Comparison of ENCODE assay signal across 8 mouse cellular contexts in the genomic region with DNA sequence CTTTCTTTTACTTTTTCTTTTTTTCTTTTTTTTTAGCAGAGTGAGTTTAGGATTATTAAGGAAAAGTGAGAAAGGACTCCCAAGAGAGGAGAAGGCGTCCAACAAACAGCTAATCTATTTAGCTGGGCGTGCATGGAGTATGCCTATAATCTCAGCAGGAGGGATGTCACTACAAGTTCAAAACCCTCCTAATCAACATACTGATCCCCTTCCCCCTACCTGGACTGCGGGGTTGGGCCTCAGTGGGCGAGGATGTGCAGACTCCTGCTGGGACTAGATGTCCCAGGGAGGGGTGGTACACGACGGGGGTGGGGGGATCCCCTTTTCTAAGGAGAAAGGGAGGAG. TPM values are rescaled to one million over a fixed set of nuclear protein-coding genes. Genes with fewer than 3 reads are reported as not detected.
DNase-seq lines count a peak whose midpoint lies in the region; ATAC-seq and TF ChIP-seq lines count a peak whose summit lies in the region.

No protein-coding gene starts in this region.

- H3K9ac ChIP-seq in intestine, postnatal 0 days (ENCODE audit: low read depth, low read length): no peak overlapping the region

- H3K4me1 ChIP-seq in lung, adult 2 months (ENCODE audit: control insufficient read depth, insufficient read depth, low read length): peaks cover 3% of the 10 kb centered on the region; the same call in 1 of the 2 replicates
- peaks cover 8% of the 10 kb centered on the region for H3K4me1 ChIP-seq in brown adipose tissue, adult 24 weeks (ENCODE audit: control insufficient read depth, insufficient read depth, insufficient read length, low read length)
- no peaks in the 10 kb centered on the region for H3K4me1 ChIP-seq in intestine, postnatal 0 days (replicated peaks; ENCODE audit: control insufficient read depth, insufficient read depth, low read length)

- WGBS in lung, adult 2 months: 2% methylated on average over 6 of the region's 6 CpGs
- WGBS in intestine, postnatal 0 days: 5% methylated on average over 6 of the region's 6 CpGs

- no peaks in the 10 kb centered on the region for H3K36me3 ChIP-seq in intestine, postnatal 0 days (ENCODE audit: control insufficient read depth, insufficient read depth)

- no peak for TF ChIP-seq CTCF in lung, adult 2 months (IDR thresholded peaks at IDR 0.05; ENCODE audit: insufficient read depth, low read length)
- TF ChIP-seq CTCF in intestine, postnatal 0 days (IDR thresholded peaks at IDR 0.05; ENCODE audit: low read depth): no peak

- H3K4me2 ChIP-seq in intestine, postnatal 0 days (replicated peaks; ENCODE audit: low read depth): peak overlapping the region; percentile 57

- H3K27me3 ChIP-seq in intestine, postnatal 0 days (replicated peaks; ENCODE audit: control insufficient read depth, insufficient read depth, low read length): no peaks in the 10 kb centered on the region

- intact Hi-C loops in gastrocnemius, postnatal 36 days (cut with DNase I): no loop called here

- H3K27ac ChIP-seq in brown adipose tissue, adult 24 weeks (replicated peaks; ENCODE audit: low read depth, low read length): no peak overlapping the region
- H3K27ac ChIP-seq in intestine, postnatal 0 days (ENCODE audit: low read depth, low read length): peak overlapping the region; percentile 35; the same call in 1 of the 2 replicates

- no peak for ATAC-seq in intestine, postnatal 0 days

- no peak for TF ChIP-seq POLR2A in lung, adult 2 months (IDR thresholded peaks at IDR 0.05; ENCODE audit: borderline replicate concordance, extremely low read depth, low read depth, low read length)

- H3K9me3 ChIP-seq in intestine, postnatal 0 days (ENCODE audit: control insufficient read depth): no peaks in the 10 kb centered on the region

- peak overlapping the region; percentile 61 for H3K4me3 ChIP-seq in lung, adult 2 months (replicated peaks; ENCODE audit: extremely low read depth, low read depth, low read length)
- H3K4me3 ChIP-seq in brown adipose tissue, adult 24 weeks (ENCODE audit: insufficient read depth, low read depth, low read length): peak overlapping the region; percentile 60
- H3K4me3 ChIP-seq in intestine, postnatal 0 days (ENCODE audit: low read depth, low read length): peak overlapping the region; percentile 46

- no peak for DNase-seq in lung, adult 2 months
- DNase-seq in lung, adult 18-20 months: no peak
- peak; percentile 73 for DNase-seq in retina, postnatal 1 day
- no peak for DNase-seq in gastrocnemius, postnatal 36 days
- no peak for DNase-seq in adrenal gland, postnatal 25 days
- no peak for DNase-seq in left cerebral cortex, adult 11 months (ENCODE audit: low spot score)

RNA-seq across cellular contexts. Expression of a gene that starts 0.3 kb away (rescaled TPM):
- 5.3 TPM in 2 replicates for polyA plus RNA-seq in lung, adult 2 months (2012; rRNA removed)
- polyA plus RNA-seq in brown adipose tissue, adult 24 weeks (2012; ENCODE audit: insufficient read depth, insufficient read length, missing spikeins): 14.6 and 26.0 TPM in 2 replicates
- polyA plus RNA-seq in intestine, postnatal 0 days (2015; fragmentation: Nextera tagmentation; extraction: Ambion mirVana): 5.0 and 5.3 TPM in 2 replicates
- total RNA-seq in gastrocnemius, postnatal 36 days (2021): under 1 TPM; 0.61 to 0.91 TPM
- 2.3 and 3.6 TPM in 2 replicates for total RNA-seq in adrenal gland, postnatal 25 days (2021)

RNA-seq across cellular contexts. Expression of a gene that starts 0.8 kb away (rescaled TPM):
- polyA plus RNA-seq in lung, adult 2 months (2012; rRNA removed): 7.8 and 11.6 TPM in 2 replicates
- polyA plus RNA-seq in brown adipose tissue, adult 24 weeks (2012; ENCODE audit: insufficient read depth, insufficient read length, missing spikeins): 1.4 and 1.5 TPM in 2 replicates
- polyA plus RNA-seq in intestine, postnatal 0 days (2015; fragmentation: Nextera tagmentation; extraction: Ambion mirVana): 0.38 and 0.56 TPM in 2 replicates
- 10 to 100 TPM; 48.2 to 49.7 TPM for total RNA-seq in gastrocnemius, postnatal 36 days (2021)
- total RNA-seq in adrenal gland, postnatal 25 days (2021): 16.9 and 17.6 TPM in 2 replicates

RNA-seq across cellular contexts. Expression of a gene that starts 9.6 kb away (rescaled TPM):
- polyA plus RNA-seq in lung, adult 2 months (2012; rRNA removed): 28.9 and 32.4 TPM in 2 replicates
- polyA plus RNA-seq in brown adipose tissue, adult 24 weeks (2012; ENCODE audit: insufficient read depth, insufficient read length, missing spikeins): 14.0 and 15.5 TPM in 2 replicates
- polyA plus RNA-seq in intestine, postnatal 0 days (2015; fragmentation: Nextera tagmentation; extraction: Ambion mirVana): 4.0 and 4.2 TPM in 2 replicates
- total RNA-seq in gastrocnemius, postnatal 36 days (2021): 10 to 100 TPM; 17.2 to 22.6 TPM
- 48.6 and 53.0 TPM in 2 replicates for total RNA-seq in adrenal gland, postnatal 25 days (2021)

RNA-seq across cellular contexts. Expression of a gene that starts 26.6 kb away (rescaled TPM):
- 1,286 and 1,489 TPM in 2 replicates for polyA plus RNA-seq in lung, adult 2 months (2012; rRNA removed)
- polyA plus RNA-seq in brown adipose tissue, adult 24 weeks (2012; ENCODE audit: insufficient read depth, insufficient read length, missing spikeins): 405 and 526 TPM in 2 replicates
- 435 and 447 TPM in 2 replicates for polyA plus RNA-seq in intestine, postnatal 0 days (2015; fragmentation: Nextera tagmentation; extraction: Ambion mirVana)
- 100 to 1,000 TPM; 299 to 361 TPM for total RNA-seq in gastrocnemius, postnatal 36 days (2021)
- total RNA-seq in adrenal gland, postnatal 25 days (2021): 598 and 671 TPM in 2 replicates

RNA-seq across cellular contexts. Expression of a gene that starts 44.8 kb away (rescaled TPM):
- 7.3 and 11.5 TPM in 2 replicates for polyA plus RNA-seq in lung, adult 2 months (2012; rRNA removed)
- 9.2 and 11.6 TPM in 2 replicates for polyA plus RNA-seq in brown adipose tissue, adult 24 weeks (2012; ENCODE audit: insufficient read depth, insufficient read length, missing spikeins)
- polyA plus RNA-seq in intestine, postnatal 0 days (2015; fragmentation: Nextera tagmentation; extraction: Ambion mirVana): 14.5 and 15.0 TPM in 2 replicates
- 10 to 100 TPM in 1 of 2 experiments, 1 to 10 TPM in 1; 8.7 to 11.3 TPM for total RNA-seq in gastrocnemius, postnatal 36 days (2021)
- total RNA-seq in adrenal gland, postnatal 25 days (2021): 18.7 and 22.6 TPM in 2 replicates
